Mouse (Mus musculus): ENCODE results near the gene Large1. TPM values are rescaled to one million over a fixed set of nuclear protein-coding genes. Genes with fewer than 3 reads are reported as not detected.
"Not testable (repeated sequence)": the region's sequence is repeated elsewhere in the genome, so short reads cannot be mapped to it uniquely, and the experiment has no call there.

Large1 gene
- polyA plus RNA-seq, 1 experiment from 2014 or later = 11.7 TPM

GRCm38 (mm10) chr8:73328056-73328455, 25.3 kb downstream of the Large1 start:
- Histone ChIP-seq H3K9ac (replicated peaks) (no peak overlapping the region), H3K36me3 (no peaks in the 10 kb centered on the region), H3K4me1 (no peaks in the 10 kb centered on the region), H3K9me3 (no peaks in the 10 kb centered on the region), H3K4me2 (replicated peaks) (no peak overlapping the region), H3K27ac (replicated peaks) (no peak overlapping the region), H3K4me3 (no peak overlapping the region), H3K27me3 (no peaks in the 10 kb centered on the region)
- WGBS = 53% methylated on average over 3 of the region's 3 CpGs
- ATAC-seq (ENCODE audit: low FRiP score, low read depth) = no peak

- H3K27me3 ChIP-seq = no peaks in the 10 kb centered on the region
- no peak for ATAC-seq (ENCODE audit: low FRiP score, low read depth)
- H3K27ac ChIP-seq (replicated peaks) = no peak overlapping the region
- H3K36me3 ChIP-seq = no peaks in the 10 kb centered on the region
- no peak overlapping the region for H3K9ac ChIP-seq (replicated peaks)
- H3K4me2 ChIP-seq (replicated peaks) = no peak overlapping the region
- no peak overlapping the region for H3K4me3 ChIP-seq
- 59% methylated on average over 4 of the region's 4 CpGs for WGBS
- no peaks in the 10 kb centered on the region for H3K9me3 ChIP-seq
- no peaks in the 10 kb centered on the region for H3K4me1 ChIP-seq
Observed at GRCm38 (mm10) chr8:73324667-73325066, 28.7 kb downstream of the Large1 start.

- Histone ChIP-seq H3K4me3 (no peak overlapping the region), H3K27me3 (no peaks in the 10 kb centered on the region), H3K4me2 (replicated peaks) (no peak overlapping the region), H3K9me3 (no peaks in the 10 kb centered on the region), H3K9ac (replicated peaks) (no peak overlapping the region), H3K4me1 (no peaks in the 10 kb centered on the region), H3K36me3 (no peaks in the 10 kb centered on the region), H3K27ac (replicated peaks) (no peak overlapping the region)
- ATAC-seq (ENCODE audit: low FRiP score, low read depth) = no peak
- 93% methylated on average over 1 of the region's 1 CpGs for WGBS
Observed at GRCm38 (mm10) chr8:73323591-73323990, 29.7 kb downstream of the Large1 start.

GRCm38 (mm10) chr8:73319500-73319899, 33.8 kb downstream of the Large1 start:
- not testable (repeated sequence) for H3K27me3 ChIP-seq; H3K4me3 ChIP-seq; H3K9me3 ChIP-seq; H3K27ac ChIP-seq (replicated peaks); H3K9ac ChIP-seq (replicated peaks); H3K36me3 ChIP-seq; H3K4me2 ChIP-seq (replicated peaks); H3K4me1 ChIP-seq
- peak; percentile 75; the same call in 1 of the 2 replicates for ATAC-seq (ENCODE audit: low FRiP score, low read depth)
- WGBS = 100% methylated on average over 1 of the region's 3 CpGs

GRCm38 (mm10) chr8:73313911-73314310, 39.4 kb downstream of the Large1 start:
- no peaks in the 10 kb centered on the region for H3K36me3 ChIP-seq
- H3K4me2 ChIP-seq (replicated peaks) = no peak overlapping the region
- WGBS = 97% methylated on average over 2 of the region's 2 CpGs
- H3K27me3 ChIP-seq = no peaks in the 10 kb centered on the region
- H3K9ac ChIP-seq (replicated peaks) = no peak overlapping the region
- no peaks in the 10 kb centered on the region for H3K4me1 ChIP-seq
- no peak overlapping the region for H3K4me3 ChIP-seq
- ATAC-seq (ENCODE audit: low FRiP score, low read depth) = no peak
- no peaks in the 10 kb centered on the region for H3K9me3 ChIP-seq
- H3K27ac ChIP-seq (replicated peaks) = no peak overlapping the region

GRCm38 (mm10) chr8:73312714-73313607, 40.4 kb downstream of the Large1 start:
- ATAC-seq (ENCODE audit: low FRiP score, low read depth) = no peak
- H3K27me3 ChIP-seq = no peaks in the 10 kb centered on the region
- no peak overlapping the region for H3K27ac ChIP-seq (replicated peaks)
- no peak overlapping the region for H3K4me3 ChIP-seq
- H3K4me2 ChIP-seq (replicated peaks) = no peak overlapping the region
- H3K9ac ChIP-seq (replicated peaks) = no peak overlapping the region
- H3K4me1 ChIP-seq = no peaks in the 10 kb centered on the region
- no peaks in the 10 kb centered on the region for H3K9me3 ChIP-seq
- H3K36me3 ChIP-seq = no peaks in the 10 kb centered on the region
- 80% methylated on average over 8 of the region's 8 CpGs for WGBS

GRCm38 (mm10) chr8:73310471-73310870, 42.9 kb downstream of the Large1 start:
- no peaks in the 10 kb centered on the region for H3K36me3 ChIP-seq
- H3K9me3 ChIP-seq = no peaks in the 10 kb centered on the region
- no peak overlapping the region for H3K4me2 ChIP-seq (replicated peaks)
- H3K27ac ChIP-seq (replicated peaks) = no peak overlapping the region
- H3K4me1 ChIP-seq = no peaks in the 10 kb centered on the region
- H3K27me3 ChIP-seq = no peaks in the 10 kb centered on the region
- no peak overlapping the region for H3K4me3 ChIP-seq
- 97% methylated on average over 1 of the region's 1 CpGs for WGBS
- no peak overlapping the region for H3K9ac ChIP-seq (replicated peaks)
- no peak for ATAC-seq (ENCODE audit: low FRiP score, low read depth)

- Histone ChIP-seq H3K4me1 (no peaks in the 10 kb centered on the region), H3K4me3 (no peak overlapping the region), H3K36me3 (no peaks in the 10 kb centered on the region), H3K4me2 (replicated peaks) (no peak overlapping the region), H3K9me3 (no peaks in the 10 kb centered on the region), H3K9ac (replicated peaks) (no peak overlapping the region), H3K27me3 (no peaks in the 10 kb centered on the region), H3K27ac (replicated peaks) (no peak overlapping the region)
- no peak for ATAC-seq (ENCODE audit: low FRiP score, low read depth)
Observed at GRCm38 (mm10) chr8:73310036-73310435, 43.3 kb downstream of the Large1 start.

- ATAC-seq (ENCODE audit: low FRiP score, low read depth) = no peak
- H3K27me3 ChIP-seq = no peaks in the 10 kb centered on the region
- 78% methylated on average over 4 of the region's 4 CpGs for WGBS
Observed at GRCm38 (mm10) chr8:73303907-73304306, 49.4 kb downstream of the Large1 start.

GRCm38 (mm10) chr8:73302947-73303346, 50.4 kb downstream of the Large1 start:
- no peak for ATAC-seq (ENCODE audit: low FRiP score, low read depth)
- WGBS = 88% methylated on average over 3 of the region's 3 CpGs

More at GRCm38 (mm10) chr8:73303907-73304306, 49.4 kb downstream of the Large1 start:
- Histone ChIP-seq H3K4me1 (0 out of 2 replicates have a peak, but pooled peaks cover 4% of the 10 kb centered on the region), H3K27ac (replicated peaks) (no peak overlapping the region), H3K36me3 (no peaks in the 10 kb centered on the region), H3K4me3 (no peak overlapping the region), H3K9ac (replicated peaks) (no peak overlapping the region), H3K9me3 (no peaks in the 10 kb centered on the region), H3K4me2 (replicated peaks) (no peak overlapping the region)

GRCm38 (mm10) chr8:73295531-73295930, 57.8 kb downstream of the Large1 start:
- Histone ChIP-seq H3K4me3 (no peak overlapping the region), H3K36me3 (peaks cover 3% of the 10 kb centered on the region; the same call in 1 of the 2 replicates), H3K27ac (replicated peaks) (no peak overlapping the region), H3K4me1 (no peaks in the 10 kb centered on the region), H3K9ac (replicated peaks) (no peak overlapping the region), H3K4me2 (replicated peaks) (no peak overlapping the region), H3K9me3 (no peaks in the 10 kb centered on the region), H3K27me3 (no peaks in the 10 kb centered on the region)
- ATAC-seq (ENCODE audit: low FRiP score, low read depth) = no peak

More at GRCm38 (mm10) chr8:73302947-73303346, 50.4 kb downstream of the Large1 start:
- H3K4me2 ChIP-seq (replicated peaks) = no peak overlapping the region
- H3K27ac ChIP-seq (replicated peaks) = no peak overlapping the region
- H3K9ac ChIP-seq (replicated peaks) = no peak overlapping the region
- no peaks in the 10 kb centered on the region for H3K9me3 ChIP-seq
- H3K4me1 ChIP-seq = 0 out of 2 replicates have a peak, but pooled peaks cover 4% of the 10 kb centered on the region
- no peaks in the 10 kb centered on the region for H3K27me3 ChIP-seq
- H3K36me3 ChIP-seq = no peaks in the 10 kb centered on the region
- H3K4me3 ChIP-seq = no peak overlapping the region

- Histone ChIP-seq H3K4me2 (replicated peaks) (no peak overlapping the region), H3K9me3 (no peaks in the 10 kb centered on the region), H3K27ac (replicated peaks) (no peak overlapping the region), H3K36me3 (peaks cover 3% of the 10 kb centered on the region; the same call in 1 of the 2 replicates), H3K27me3 (no peaks in the 10 kb centered on the region), H3K4me1 (no peaks in the 10 kb centered on the region), H3K9ac (replicated peaks) (no peak overlapping the region), H3K4me3 (no peak overlapping the region)
- WGBS = 89% methylated on average over 2 of the region's 2 CpGs
- ATAC-seq (ENCODE audit: low FRiP score, low read depth) = no peak
Observed at GRCm38 (mm10) chr8:73293655-73294054, 59.7 kb downstream of the Large1 start.

Measured in midbrain, embryonic 12.5 days (tissue).